Mouse (Mus musculus) heart, embryonic 13.5 days (tissue): ENCODE results near the gene Aif1. TPM values are rescaled to one million over a fixed set of nuclear protein-coding genes. Genes with fewer than 3 reads are reported as not detected.

Source experiments
- ATAC-seq: fragments of 200-750 bp; cut with Nextera tagmentation; 2 replicates; pipeline ENCODE4 v1.8.0; 2017; ENCODE audit warnings: moderate TSS enrichment; ENCODE audit not compliant: insufficient number of reproducible peaks, low FRiP score, low TSS enrichment; ENCODE audit errors: extremely low read depth
- H3K27ac ChIP-seq: fragments of 300-500 bp; sonication (generic); replicated peaks from 2 replicates; pipeline ENCODE4 v1.5.1; 2015; ENCODE audit warnings: moderate library complexity, mild to moderate bottlenecking, inconsistent platforms
- H3K27me3 ChIP-seq: fragments of 300-500 bp; sonication (generic); replicated peaks from 2 replicates; pipeline ENCODE4 v1.6.1; 2015; ENCODE audit warnings: mild to moderate bottlenecking, inconsistent platforms
- H3K36me3 ChIP-seq: fragments of 300-500 bp; sonication (generic); 2 replicates; pipeline ENCODE4 v1.6.1; 2015; ENCODE audit warnings: mild to moderate bottlenecking, inconsistent platforms
- H3K4me1 ChIP-seq: fragments of 300-500 bp; sonication (generic); 2 replicates; pipeline ENCODE4 v1.6.1; 2015; ENCODE audit warnings: inconsistent platforms
- H3K4me2 ChIP-seq: fragments of 300-500 bp; sonication (generic); 2 replicates; pipeline ENCODE4 v1.6.1; 2015; ENCODE audit warnings: inconsistent platforms, mild to moderate bottlenecking, moderate library complexity
- H3K4me3 ChIP-seq: fragments of 300-500 bp; sonication (generic); 2 replicates; pipeline ENCODE4 v1.5.1; 2015; ENCODE audit warnings: moderate library complexity, mild to moderate bottlenecking, inconsistent platforms
- H3K9ac ChIP-seq: fragments of 300-500 bp; sonication (generic); 2 replicates; pipeline ENCODE4 v1.6.1; 2015; ENCODE audit warnings: inconsistent platforms, mild to moderate bottlenecking, moderate library complexity
- H3K9me3 ChIP-seq: fragments of 300-500 bp; sonication (generic); 2 replicates; pipeline ENCODE4 v1.6.1; 2016; ENCODE audit warnings: inconsistent platforms
- WGBS: fragments of 180-500 bp; shearing (Covaris S2); methylation state at CpG from one replicate; pipeline ENCODE4 v1.1.7; 2015; ENCODE audit warnings: mixed read lengths; 5-methylcytosine and 5-hydroxymethylcytosine counted together
- polyA plus RNA-seq: library from polyadenylated mRNA; unstranded; fragments of >200 nt; fragmentation: Nextera tagmentation; extraction: Ambion mirVana; gene quantifications from 2 replicates; pipeline ENCODE4 v1.2.1, GENCODE M21; 2015

Aif1 gene
- polyA plus RNA-seq, 1 experiment from 2014 or later, result 7.8 TPM

DNA sequence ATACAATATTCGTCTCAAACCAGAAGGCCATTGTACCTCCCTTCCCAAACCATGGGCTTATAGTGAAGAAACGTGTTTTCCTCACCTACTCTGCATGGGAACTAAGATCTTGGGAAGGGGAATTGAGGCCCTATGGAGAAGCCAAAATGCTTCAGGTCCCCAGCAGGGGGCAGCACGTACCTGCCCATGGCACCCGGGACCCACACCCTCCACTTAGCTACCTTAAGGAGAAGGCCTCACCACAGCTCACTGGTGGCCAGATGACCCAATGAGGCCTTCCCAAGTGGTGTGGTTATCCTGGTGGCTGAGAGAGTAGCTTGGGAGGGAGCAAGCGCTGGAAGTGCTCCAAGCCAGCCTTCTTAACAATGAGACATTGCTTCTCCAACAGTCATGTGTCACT, 2.7 kb upstream of the Aif1 start:
- WGBS, result 8% methylated on average over 5 of the region's 5 CpGs
- Histone ChIP-seq H3K4me1 (no peaks in the 10 kb centered on the region), H3K36me3 (no peaks in the 10 kb centered on the region), H3K4me2 (no peak overlapping the region), H3K4me3 (no peak overlapping the region), H3K9ac (no peak overlapping the region), H3K27ac (no peak overlapping the region), H3K27me3 (peaks cover 8% of the 10 kb centered on the region; the same call in 1 of the 2 replicates), H3K9me3 (no peaks in the 10 kb centered on the region)
- no peak for ATAC-seq

GRCm38 (mm10) chr17:35175382-35175781, 486 bp downstream of the Aif1 start:
- no peak for ATAC-seq
- Histone ChIP-seq H3K9ac (no peak overlapping the region), H3K4me1 (0 out of 2 replicates have a peak, but pooled peaks cover 4% of the 10 kb centered on the region), H3K4me3 (no peak overlapping the region), H3K36me3 (no peaks in the 10 kb centered on the region), H3K27me3 (peaks cover 8% of the 10 kb centered on the region; the same call in 1 of the 2 replicates), H3K9me3 (no peaks in the 10 kb centered on the region), H3K4me2 (no peak overlapping the region), H3K27ac (no peak overlapping the region)
- WGBS, result 68% methylated on average over 6 of the region's 6 CpGs

DNA sequence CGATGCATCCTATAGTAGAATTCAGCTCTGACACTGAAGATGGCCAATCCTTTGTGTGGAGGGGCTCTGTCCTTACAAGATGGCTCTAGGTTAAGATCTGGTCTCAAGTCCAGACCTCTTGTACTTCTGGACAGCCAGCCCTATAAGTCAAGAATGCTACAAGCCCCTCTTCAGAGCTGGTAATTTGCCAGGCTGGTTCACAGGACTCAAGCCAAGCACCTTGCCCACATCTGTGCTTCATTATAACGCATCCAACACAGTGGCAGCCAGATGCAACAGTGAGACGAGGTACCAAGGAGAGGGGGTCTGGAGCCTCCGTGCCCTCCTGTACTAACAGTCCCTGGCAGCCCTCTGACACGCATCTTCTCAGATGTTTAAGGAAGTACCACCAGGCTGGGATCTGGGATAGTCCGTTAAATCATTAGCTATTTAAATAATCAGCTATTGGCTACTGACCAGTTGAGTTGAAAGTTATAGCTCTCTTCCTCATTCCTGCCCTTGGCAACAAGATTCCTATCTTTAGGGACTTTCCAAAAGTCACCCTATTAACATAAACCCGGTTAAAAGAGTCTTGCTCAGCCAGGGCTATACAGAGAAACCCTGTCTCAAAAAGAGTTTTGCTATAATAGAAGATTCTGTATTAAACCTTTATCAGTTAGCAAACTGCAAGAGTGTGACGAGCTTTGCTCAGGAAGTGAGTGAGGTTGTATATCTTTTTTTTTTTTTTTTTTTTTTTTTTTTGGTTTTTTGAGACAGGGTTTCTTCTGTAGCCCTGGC, 1.5 kb downstream of the Aif1 start:
- peaks cover 4% of the 10 kb centered on the region; the same call in 1 of the 2 replicates for H3K27me3 ChIP-seq
- no peaks in the 10 kb centered on the region for H3K9me3 ChIP-seq
- ATAC-seq, result no peak
- no peak overlapping the region for H3K27ac ChIP-seq
- H3K4me1 ChIP-seq, result 0 out of 2 replicates have a peak, but pooled peaks cover 4% of the 10 kb centered on the region
- WGBS, result 59% methylated on average over 8 of the region's 8 CpGs
- H3K4me3 ChIP-seq, result no peak overlapping the region
- no peak overlapping the region for H3K4me2 ChIP-seq
- no peak overlapping the region for H3K9ac ChIP-seq
- no peaks in the 10 kb centered on the region for H3K36me3 ChIP-seq

DNA sequence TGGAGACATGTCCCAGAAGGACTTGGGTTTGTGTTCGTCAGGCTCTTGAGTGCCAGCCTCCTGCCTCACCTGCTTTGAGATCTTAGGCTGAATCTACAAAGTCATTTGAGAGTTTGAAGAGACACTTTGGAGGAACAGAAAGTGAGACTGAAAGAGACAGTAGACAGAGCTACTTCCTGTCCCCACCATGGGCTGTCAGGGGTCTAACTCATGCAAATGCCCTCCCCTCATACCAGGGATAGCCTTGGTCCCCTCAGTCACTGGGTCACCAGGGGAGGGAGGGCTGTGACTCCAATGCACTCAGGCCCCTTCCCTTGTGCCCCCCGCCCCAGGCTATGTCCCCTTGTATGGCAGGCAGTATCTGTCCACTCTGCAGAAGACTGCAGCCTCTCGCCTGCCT, 2.5 kb downstream of the Aif1 start:
- Histone ChIP-seq H3K4me1 (0 out of 2 replicates have a peak, but pooled peaks cover 4% of the 10 kb centered on the region), H3K4me3 (no peak overlapping the region), H3K9ac (no peak overlapping the region), H3K9me3 (no peaks in the 10 kb centered on the region), H3K4me2 (no peak overlapping the region), H3K36me3 (no peaks in the 10 kb centered on the region), H3K27me3 (peaks cover 4% of the 10 kb centered on the region; the same call in 1 of the 2 replicates), H3K27ac (no peak overlapping the region)
- no peak for ATAC-seq
- 57% methylated on average over 3 of the region's 3 CpGs for WGBS

GRCm38 (mm10) chr17:35172445-35173234, 3.2 kb downstream of the Aif1 start:
- WGBS, result 52% methylated on average over 11 of the region's 11 CpGs

GRCm38 (mm10) chr17:35168541-35169207, 7.2 kb downstream of the Aif1 start:
- no peak for ATAC-seq
- H3K4me2 ChIP-seq, result no peak overlapping the region
- H3K4me1 ChIP-seq, result peaks cover 13% of the 10 kb centered on the region
- no peaks in the 10 kb centered on the region for H3K9me3 ChIP-seq
- no peaks in the 10 kb centered on the region for H3K36me3 ChIP-seq
- H3K4me3 ChIP-seq, result no peak overlapping the region
- no peaks in the 10 kb centered on the region; the same call in 1 of the 2 replicates for H3K27me3 ChIP-seq
- H3K27ac ChIP-seq, result no peak overlapping the region
- H3K9ac ChIP-seq, result 0 out of 2 replicates have a peak overlapping the region, but pooled peaks have one; percentile 52
- 14% methylated on average over 4 of the region's 4 CpGs for WGBS

More at GRCm38 (mm10) chr17:35172445-35173234, 3.2 kb downstream of the Aif1 start:
- no peak for ATAC-seq
- Histone ChIP-seq H3K4me2 (no peak overlapping the region), H3K9me3 (no peaks in the 10 kb centered on the region), H3K27me3 (peaks cover 4% of the 10 kb centered on the region; the same call in 1 of the 2 replicates), H3K27ac (no peak overlapping the region), H3K9ac (no peak overlapping the region), H3K4me1 (0 out of 2 replicates have a peak, but pooled peaks cover 4% of the 10 kb centered on the region), H3K36me3 (no peaks in the 10 kb centered on the region), H3K4me3 (no peak overlapping the region)

GRCm38 (mm10) chr17:35167794-35168193, 8.1 kb downstream of the Aif1 start:
- H3K36me3 ChIP-seq, result no peaks in the 10 kb centered on the region
- 80% methylated on average over 7 of the region's 7 CpGs for WGBS
- no peak overlapping the region for H3K4me2 ChIP-seq
- H3K27me3 ChIP-seq, result no peaks in the 10 kb centered on the region; the same call in 1 of the 2 replicates
- no peaks in the 10 kb centered on the region for H3K9me3 ChIP-seq
- H3K4me3 ChIP-seq, result no peak overlapping the region
- no peak overlapping the region for H3K9ac ChIP-seq
- no peak for ATAC-seq
- no peak overlapping the region for H3K27ac ChIP-seq
- peaks cover 21% of the 10 kb centered on the region for H3K4me1 ChIP-seq

DNA sequence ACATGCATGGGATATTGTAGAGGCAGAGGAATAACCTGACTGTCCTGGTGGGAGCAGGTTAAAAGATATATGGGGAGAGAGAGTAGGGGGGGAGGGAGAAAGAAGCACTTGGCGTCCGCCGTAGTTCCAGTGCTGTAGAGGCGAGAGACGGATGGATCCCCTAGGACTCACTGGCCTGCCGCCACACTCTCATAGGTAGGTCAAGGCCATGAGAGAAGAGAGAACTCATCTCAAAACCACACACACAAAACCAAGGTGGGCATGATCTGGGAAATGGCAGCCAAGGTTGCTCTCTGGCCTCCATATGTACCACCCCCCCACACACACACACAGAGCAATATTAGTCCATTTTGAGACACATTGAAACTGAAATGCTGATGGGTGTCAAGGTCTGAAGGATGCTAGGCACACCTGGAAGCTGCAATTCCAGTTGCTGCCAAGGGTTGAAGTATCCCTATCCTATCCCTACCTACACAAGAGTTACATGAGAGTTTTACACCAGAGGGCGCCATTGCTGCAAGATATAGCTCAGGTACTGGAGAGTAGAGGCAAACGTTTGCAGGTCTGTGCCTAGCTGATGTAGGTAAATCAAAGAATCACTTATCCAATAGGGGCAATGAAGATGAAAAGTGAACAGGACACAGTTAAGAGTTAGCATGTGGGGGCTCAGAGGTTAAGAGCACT, 9.4 kb downstream of the Aif1 start:
- Histone ChIP-seq H3K36me3 (peaks cover 12% of the 10 kb centered on the region), H3K9me3 (no peaks in the 10 kb centered on the region), H3K27me3 (no peaks in the 10 kb centered on the region), H3K9ac (peak overlapping the region; percentile 77), H3K4me2 (peak overlapping the region; percentile 72), H3K4me1 (peaks cover 34% of the 10 kb centered on the region), H3K27ac (peak overlapping the region; percentile 99), H3K4me3 (peak overlapping the region; percentile 100)
- ATAC-seq, result no peak
- WGBS, result 69% methylated on average over 8 of the region's 8 CpGs

- H3K27ac ChIP-seq, result peak overlapping the region; percentile 99
- H3K27me3 ChIP-seq, result no peaks in the 10 kb centered on the region
- WGBS, result 26% methylated on average over 12 of the region's 12 CpGs
- H3K9ac ChIP-seq, result peak overlapping the region; percentile 78
- peak overlapping the region; percentile 100 for H3K4me3 ChIP-seq
- H3K4me2 ChIP-seq, result peak overlapping the region; percentile 72
- ATAC-seq, result no peak
- H3K36me3 ChIP-seq, result peaks cover 21% of the 10 kb centered on the region
- peaks cover 39% of the 10 kb centered on the region for H3K4me1 ChIP-seq
- no peaks in the 10 kb centered on the region for H3K9me3 ChIP-seq
Observed at GRCm38 (mm10) chr17:35165451-35166155, 10.3 kb downstream of the Aif1 start.
